Mouse (Mus musculus): ENCODE results near the gene Gata5. TPM values are rescaled to one million over a fixed set of nuclear protein-coding genes. Genes with fewer than 3 reads are reported as not detected.

Gata5 gene
- polyA plus RNA-seq (2017; shearing (Covaris generic)), result not detected

GRCm38 (mm10) chr2:180334551-180334986 lies at the start of gene Gata5:
Gene Gata5, minus strand, starts transcription at chr2:180334699.

GRCm38 (mm10) chr2:180289440-180290108 lies 44.9 kb downstream of the Gata5 start, which contains the start of gene Rbbp8nl:
Gene Rbbp8nl, minus strand, starts transcription at chr2:180289879.

Other genes with a start within 250 kb of the Gata5 start
- gene Hrh3, start 230.2 kb downstream of the Gata5 start, polyA plus RNA-seq (2017; shearing (Covaris generic)), result not detected
- 10 to 100 TPM; 41.8 to 45.5 TPM for gene Osbpl2, start 215.4 kb downstream of the Gata5 start, polyA plus RNA-seq (2017; shearing (Covaris generic))
- 100 to 1,000 TPM; 142 to 156 TPM for gene Adrm1, start 163.2 kb downstream of the Gata5 start, polyA plus RNA-seq (2017; shearing (Covaris generic))
- gene Lama5, start 108.8 kb downstream of the Gata5 start, polyA plus RNA-seq (2017; shearing (Covaris generic)), result 1 to 10 TPM in 1 of 2 experiments, under 1 TPM in 1; 0.30 to 1.3 TPM
- 100 to 1,000 TPM; 501 to 767 TPM for gene Rps21, start 77.3 kb downstream of the Gata5 start, polyA plus RNA-seq (2017; shearing (Covaris generic))
- gene Cables2, start 61.2 kb downstream of the Gata5 start, polyA plus RNA-seq (2017; shearing (Covaris generic)), result 10 to 100 TPM; 36.3 to 43.9 TPM
- under 1 TPM in 1 of 2 experiments, not detected in 1; 0.23 TPM for gene Rbbp8nl, start 44.8 kb downstream of the Gata5 start, polyA plus RNA-seq (2017; shearing (Covaris generic))
- 1 to 10 TPM in 1 of 2 experiments, under 1 TPM in 1; 0.72 to 1.3 TPM for gene Slco4a1, start 121.5 kb upstream of the Gata5 start, polyA plus RNA-seq (2017; shearing (Covaris generic))
- not detected for gene Ntsr1, start 165.3 kb upstream of the Gata5 start, polyA plus RNA-seq (2017; shearing (Covaris generic))
- 10 to 100 TPM; 40.5 to 67.2 TPM for gene Mrgbp, start 246.6 kb upstream of the Gata5 start, polyA plus RNA-seq (2017; shearing (Covaris generic))